Mouse (Mus musculus) kidney, embryonic 14.5 days (tissue): ENCODE results near the gene Cyba. TPM values are rescaled to one million over a fixed set of nuclear protein-coding genes. Genes with fewer than 3 reads are reported as not detected.

Source experiments
- ATAC-seq: fragments of 200-750 bp; cut with Nextera tagmentation; 2 replicates; pipeline ENCODE4 v1.8.0; 2017; ENCODE audit warnings: moderate number of reproducible peaks, mild to moderate bottlenecking, moderate TSS enrichment, moderate library complexity; ENCODE audit not compliant: low FRiP score, low TSS enrichment
- H3K27ac ChIP-seq: fragments of 300-500 bp; sonication (generic); 2 replicates; pipeline ENCODE4 v1.5.1; 2014; ENCODE audit warnings: low read depth, mild to moderate bottlenecking, low read length, moderate library complexity, mixed read lengths
- H3K27me3 ChIP-seq: fragments of 300-500 bp; sonication (generic); 2 replicates; pipeline ENCODE4 v1.6.1; 2014; ENCODE audit warnings: mild to moderate bottlenecking, low read length; ENCODE audit not compliant: control insufficient read depth, insufficient read depth
- H3K36me3 ChIP-seq: fragments of 300-500 bp; sonication (generic); 2 replicates; pipeline ENCODE4 v1.6.1; 2014; ENCODE audit warnings: low read length, mixed read lengths; ENCODE audit not compliant: control insufficient read depth, insufficient read depth
- H3K4me1 ChIP-seq: fragments of 300-500 bp; sonication (generic); 2 replicates; pipeline ENCODE4 v1.6.1; 2014; ENCODE audit warnings: low read length, mixed read lengths; ENCODE audit not compliant: control insufficient read depth, insufficient read depth
- H3K4me2 ChIP-seq: fragments of 300-500 bp; sonication (generic); replicated peaks from 2 replicates; pipeline ENCODE4 v1.6.1; 2014; ENCODE audit warnings: low read depth, mild to moderate bottlenecking, low read length
- H3K4me3 ChIP-seq: fragments of 300-500 bp; sonication (generic); 2 replicates; pipeline ENCODE4 v1.5.1; 2014; ENCODE audit warnings: mild to moderate bottlenecking, low read length
- H3K9ac ChIP-seq: fragments of 300-500 bp; sonication (generic); 2 replicates; pipeline ENCODE4 v1.6.1; 2014; ENCODE audit warnings: low read depth, mild to moderate bottlenecking, low read length, moderate library complexity
- H3K9me3 ChIP-seq: fragments of 300-500 bp; sonication (generic); 2 replicates; pipeline ENCODE4 v1.6.1; 2016; ENCODE audit warnings: low read length; ENCODE audit not compliant: control insufficient read depth
- WGBS: fragments of 180-500 bp; shearing (Covaris S2); extraction: QIAGEN DNeasy Blood & Tissue Kit; methylation state at CpG from one replicate; pipeline ENCODE4 v1.1.7; 2014; 5-methylcytosine and 5-hydroxymethylcytosine counted together
- microRNA-seq: library from miRNA; unstranded; fragments of <30 nt; microRNA quantifications from one replicate; pipeline ENCODE4, GENCODE M21; 2016
- polyA plus RNA-seq: library from polyadenylated mRNA; unstranded; fragments of >200 nt; fragmentation: Nextera tagmentation; extraction: Ambion mirVana; gene quantifications from 2 replicates; pipeline ENCODE4 v1.2.1, GENCODE M21; 2014

Gene Cyba
- polyA plus RNA-seq, 1 experiment from 2014 or later = 216 TPM

- Histone ChIP-seq H3K4me3 (no peak overlapping the region), H3K9me3 (no peaks in the 10 kb centered on the region), H3K27ac (no peak overlapping the region), H3K27me3 (no peaks in the 10 kb centered on the region), H3K9ac (no peak overlapping the region), H3K4me1 (no peaks in the 10 kb centered on the region), H3K4me2 (no peak overlapping the region), H3K36me3 (peaks cover 90% of the 10 kb centered on the region)
- WGBS = 93% methylated on average over 3 of the region's 3 CpGs
- no peak for ATAC-seq
Observed at GRCm38 (mm10) chr8:122390758-122391157, 42.0 kb downstream of the Cyba start.

GRCm38 (mm10) chr8:122389357-122389756 is 43.4 kb downstream of the Cyba start:
- H3K9me3 ChIP-seq = no peaks in the 10 kb centered on the region
- 88% methylated on average over 3 of the region's 3 CpGs for WGBS
- no peak for ATAC-seq
- H3K9ac ChIP-seq = no peak overlapping the region
- H3K36me3 ChIP-seq = peaks cover 92% of the 10 kb centered on the region
- H3K4me2 ChIP-seq = no peak overlapping the region
- H3K4me1 ChIP-seq = no peaks in the 10 kb centered on the region
- H3K27me3 ChIP-seq = no peaks in the 10 kb centered on the region
- H3K4me3 ChIP-seq = no peak overlapping the region
- H3K27ac ChIP-seq = no peak overlapping the region

DNA sequence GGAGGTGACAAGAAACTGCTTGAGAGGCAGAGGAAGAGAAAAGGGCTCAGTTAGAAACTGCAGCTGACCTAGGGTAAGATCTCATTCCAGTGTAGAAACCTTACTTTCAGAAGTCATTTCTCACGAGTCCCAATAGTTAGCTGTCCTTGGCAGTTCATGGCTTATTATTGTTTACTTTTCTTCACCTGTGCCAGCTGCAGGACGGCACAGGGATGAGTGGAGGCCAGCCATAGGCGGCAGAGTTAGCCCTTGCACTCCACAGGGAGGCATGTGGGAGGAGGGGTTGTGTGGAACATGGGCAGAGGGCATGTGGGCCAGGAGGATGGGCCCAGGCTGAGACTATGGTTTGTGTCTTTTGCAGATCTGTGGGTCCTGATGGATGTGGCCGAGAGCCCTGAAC is 49.7 kb downstream of the Cyba start:
- no peak overlapping the region for H3K9ac ChIP-seq
- H3K27me3 ChIP-seq = no peaks in the 10 kb centered on the region
- H3K27ac ChIP-seq = no peak overlapping the region
- ATAC-seq = no peak
- H3K4me3 ChIP-seq = no peak overlapping the region
- H3K4me2 ChIP-seq = no peak overlapping the region
- WGBS = 80% methylated on average over 4 of the region's 4 CpGs
- no peaks in the 10 kb centered on the region for H3K9me3 ChIP-seq
- no peaks in the 10 kb centered on the region for H3K4me1 ChIP-seq
- peaks cover 70% of the 10 kb centered on the region for H3K36me3 ChIP-seq

DNA sequence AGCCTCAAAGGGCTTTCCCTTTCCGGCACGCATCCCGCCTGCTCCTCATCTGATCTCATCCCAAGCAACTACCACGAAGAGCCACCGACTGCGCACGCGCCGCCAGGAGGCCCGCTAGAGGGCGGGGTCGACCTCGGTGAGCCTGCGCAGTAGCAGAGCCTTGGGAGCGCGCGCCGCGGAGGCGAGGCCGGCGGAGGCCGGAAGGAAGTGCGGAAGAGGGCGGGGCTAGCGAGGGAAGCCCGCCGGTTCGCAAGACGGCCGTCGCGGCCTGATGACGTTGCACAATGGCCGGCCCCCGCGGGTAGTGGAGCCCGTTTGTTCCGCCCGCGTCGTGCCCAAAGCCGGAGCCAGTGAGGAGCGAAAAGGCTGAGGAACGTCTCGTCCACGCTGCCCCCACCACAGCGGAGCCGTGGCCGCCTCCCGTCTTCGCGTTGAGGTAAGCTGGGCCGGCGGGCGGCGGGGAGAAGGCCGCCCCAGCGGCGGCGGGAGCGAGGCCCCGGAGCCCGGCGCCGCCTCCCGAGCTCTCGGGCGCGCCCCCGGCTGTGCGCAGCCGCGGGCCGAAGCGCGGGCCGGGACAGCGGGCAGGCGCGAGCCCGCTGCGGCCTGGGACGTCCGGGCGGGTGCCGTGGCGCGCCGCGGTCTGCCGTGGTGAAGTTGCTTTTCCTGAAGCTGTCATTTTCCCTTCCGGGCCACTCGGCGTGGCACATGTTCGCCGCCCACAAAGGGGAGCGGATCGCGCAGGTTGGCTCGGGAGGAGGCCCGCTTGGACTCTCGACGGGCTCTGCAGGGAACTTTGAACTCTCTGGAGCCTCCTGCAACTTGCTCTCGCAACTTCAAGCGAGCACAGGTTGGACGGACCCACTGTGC is 56.1 kb downstream of the Cyba start, which contains the start of gene Zc3h18:
Zc3h18 (plus strand) TSS at position 245 of the 867 bp plus-strand sequence.
- H3K9ac ChIP-seq = peak within 1 kb of the TSS; percentile 94
- peak within 1 kb of the TSS; percentile 76 for H3K4me2 ChIP-seq
- H3K27ac ChIP-seq = peak within 1 kb of the TSS; percentile 93; the same call in 1 of the 2 replicates
- peak; percentile 95 for ATAC-seq
- peaks cover 10% of the 10 kb centered on the region for H3K4me1 ChIP-seq
- H3K4me3 ChIP-seq = peak within 1 kb of the TSS; percentile 87
- no peaks in the 10 kb centered on the region for H3K9me3 ChIP-seq
- H3K27me3 ChIP-seq = no peaks in the 10 kb centered on the region
- peaks cover 18% of the 10 kb centered on the region for H3K36me3 ChIP-seq
- WGBS = under 1% methylated on average over 91 of the region's 107 CpGs

DNA sequence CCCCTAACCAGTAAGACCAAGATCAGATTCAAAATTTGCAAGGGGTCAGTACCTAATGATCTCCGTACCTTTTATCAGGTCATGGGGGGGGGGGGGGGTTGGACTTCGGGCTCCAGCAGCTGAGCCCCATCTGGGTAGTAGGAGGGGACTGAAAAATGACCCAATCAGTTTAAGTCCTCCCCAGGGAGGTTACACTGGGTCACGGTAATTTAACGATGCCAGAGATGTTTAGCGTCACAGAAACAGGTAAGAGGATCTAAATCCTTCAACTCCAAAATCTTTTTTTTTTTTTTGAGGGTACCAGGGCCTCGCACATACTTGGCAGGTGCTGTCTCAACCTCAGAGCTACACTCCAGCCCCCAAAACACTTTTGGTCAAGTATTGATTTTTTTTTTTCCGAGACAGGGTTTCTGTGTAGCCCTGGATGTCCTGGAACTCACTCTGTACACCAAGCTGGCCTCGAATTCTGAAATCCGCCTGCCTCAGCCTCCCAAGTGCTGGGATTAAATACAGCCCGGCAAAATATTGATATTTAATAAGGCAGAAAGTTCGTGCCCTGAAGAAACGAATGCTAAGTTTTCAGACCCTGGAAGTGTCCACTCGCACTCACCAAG is 56.9 kb downstream of the Cyba start:
- 26% methylated on average over 13 of the region's 13 CpGs for WGBS
- Histone ChIP-seq H3K4me3 (peak overlapping the region; percentile 87), H3K4me2 (peak overlapping the region; percentile 51), H3K4me1 (peaks cover 10% of the 10 kb centered on the region), H3K27me3 (no peaks in the 10 kb centered on the region), H3K27ac (peak overlapping the region; percentile 51; the same call in 1 of the 2 replicates), H3K36me3 (peaks cover 16% of the 10 kb centered on the region), H3K9ac (peak overlapping the region; percentile 94), H3K9me3 (no peaks in the 10 kb centered on the region)
- peak; percentile 14 for ATAC-seq

DNA sequence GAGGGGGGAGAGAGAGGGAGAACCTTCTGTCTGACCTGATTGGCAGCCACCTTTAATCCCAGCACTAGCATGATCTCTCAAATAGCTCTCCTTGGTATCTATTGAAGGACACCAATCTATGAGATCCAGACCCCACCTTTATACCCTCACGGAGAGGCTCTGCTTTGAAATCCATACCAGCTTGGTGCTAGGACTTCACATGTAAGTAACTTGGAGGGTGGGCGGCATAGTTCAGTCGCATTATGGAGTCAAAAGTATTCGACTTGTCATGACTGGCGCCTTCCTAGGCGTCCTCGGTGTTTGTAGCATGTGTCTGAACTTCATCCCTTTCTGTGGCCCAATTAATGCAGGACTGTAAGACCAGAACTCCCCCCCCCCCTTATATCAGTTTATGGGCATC is 57.4 kb downstream of the Cyba start:
- Histone ChIP-seq H3K27ac (no peak overlapping the region), H3K9me3 (no peaks in the 10 kb centered on the region), H3K9ac (no peak overlapping the region), H3K4me2 (peak overlapping the region; percentile 51; the same call in 1 of the 2 replicates), H3K36me3 (peaks cover 11% of the 10 kb centered on the region), H3K4me1 (peaks cover 10% of the 10 kb centered on the region), H3K27me3 (no peaks in the 10 kb centered on the region), H3K4me3 (no peak overlapping the region)
- ATAC-seq = no peak
- WGBS = 96% methylated on average over 7 of the region's 7 CpGs

Small RNA genes lying within 50 kb of the gene (microRNA-seq; reads per million reads assigned to microRNA genes)
- not detected for gene Gm24366

Other genes starting within 250 kb of the Cyba start
- gene Zfpm1, start 150.8 kb downstream of the Cyba start, polyA plus RNA-seq = 2.7 and 2.8 TPM in 2 replicates
- not detected in 2 replicates for gene Trhr2, start 72.2 kb downstream of the Cyba start, polyA plus RNA-seq
- 35.7 and 43.8 TPM in 2 replicates for gene Zc3h18, start 56.3 kb downstream of the Cyba start, polyA plus RNA-seq
- gene Il17c, start 10.9 kb downstream of the Cyba start, polyA plus RNA-seq = not detected in 2 replicates
- 23.2 and 36.1 TPM in 2 replicates for gene Mvd, start 10.5 kb upstream of the Cyba start, polyA plus RNA-seq
- gene Snai3, start 27.8 kb upstream of the Cyba start, polyA plus RNA-seq = 0.23 and 0.51 TPM in 2 replicates
- 33.5 and 35.3 TPM in 2 replicates for gene Rnf166, start 43.1 kb upstream of the Cyba start, polyA plus RNA-seq
- gene Ctu2, start 43.2 kb upstream of the Cyba start, polyA plus RNA-seq = 50.4 and 51.6 TPM in 2 replicates
- gene Piezo1, start 118.4 kb upstream of the Cyba start, polyA plus RNA-seq = 16.5 and 17.9 TPM in 2 replicates
- gene Cdt1, start 135.1 kb upstream of the Cyba start, polyA plus RNA-seq = 42.7 and 48.5 TPM in 2 replicates
- 370 and 400 TPM in 2 replicates for gene Aprt, start 144.0 kb upstream of the Cyba start, polyA plus RNA-seq
- 10.6 and 14.7 TPM in 2 replicates for gene Galns, start 178.5 kb upstream of the Cyba start, polyA plus RNA-seq
- gene Trappc2l, start 178.7 kb upstream of the Cyba start, polyA plus RNA-seq = 59.8 and 74.9 TPM in 2 replicates
- gene Pabpn1l, start 189.8 kb upstream of the Cyba start, polyA plus RNA-seq = not detected in 2 replicates